Mouse (Mus musculus) kidney, adult 2 months (tissue): ENCODE data around the gene Sap30bp. TPM values are rescaled to one million over a fixed set of nuclear protein-coding genes. Genes with fewer than 3 reads are reported as not detected.

Experiments used
- DNase-seq: peaks from one replicate; pipeline ENCODE4 v3.0.0; 2021
- H3K27ac ChIP-seq: fragments of 200-500 bp; 2 replicates; pipeline ENCODE4 v1.5.1; 2012; ENCODE audit warnings: low read depth, low read length, control low read depth, inconsistent platforms; ENCODE audit not compliant: insufficient read depth
- H3K27me3 ChIP-seq: fragments of 200-500 bp; replicated peaks from 2 replicates; pipeline ENCODE4 v1.6.1; 2012; ENCODE audit warnings: mild to moderate bottlenecking, moderate library complexity, low read length, inconsistent platforms; ENCODE audit not compliant: control insufficient read depth, insufficient read depth
- H3K36me3 ChIP-seq: fragments of 200-500 bp; 2 replicates; pipeline ENCODE4 v1.6.1; 2012; ENCODE audit warnings: mild to moderate bottlenecking, moderate library complexity, low read length, inconsistent platforms; ENCODE audit not compliant: control insufficient read depth, insufficient read depth
- H3K4me1 ChIP-seq: fragments of 200-500 bp; 2 replicates; pipeline ENCODE4 v1.6.1; 2011; ENCODE audit warnings: low read length; ENCODE audit not compliant: control insufficient read depth, insufficient read depth
- H3K4me3 ChIP-seq: fragments of 200-500 bp; 2 replicates; pipeline ENCODE4 v1.5.1; 2011; ENCODE audit warnings: mild to moderate bottlenecking, low read depth, low read length, control low read depth; ENCODE audit not compliant: insufficient read depth
- CTCF ChIP-seq: fragments of 200-500 bp; conservative IDR thresholded peaks from 2 replicates; pipeline ENCODE4 v1.5.1; 2011; ENCODE audit warnings: low read depth, mild to moderate bottlenecking, control low read depth, low read length, moderate library complexity, mixed read lengths; ENCODE audit not compliant: insufficient read depth, insufficient read length
- POLR2A ChIP-seq: fragments of 200-500 bp; IDR thresholded peaks from one replicate; pipeline ENCODE4 v1.6.1; 2011; ENCODE audit warnings: low read depth, low read length, control low read depth
- WGBS: fragments of 180-500 bp; shearing (Covaris S2); methylation state at CpG from one replicate; pipeline ENCODE4 v1.1.7; 2018; 5-methylcytosine and 5-hydroxymethylcytosine counted together
- polyA plus RNA-seq: library from polyadenylated mRNA; depleted of rRNA; stranded (reverse); fragments of >200 nt; gene quantifications from 2 replicates; pipeline ENCODE4 v1.2.3, GENCODE M21; 2012; rRNA removed

Sap30bp gene
- polyA plus RNA-seq, 1 experiment = 20.5 TPM

DNA sequence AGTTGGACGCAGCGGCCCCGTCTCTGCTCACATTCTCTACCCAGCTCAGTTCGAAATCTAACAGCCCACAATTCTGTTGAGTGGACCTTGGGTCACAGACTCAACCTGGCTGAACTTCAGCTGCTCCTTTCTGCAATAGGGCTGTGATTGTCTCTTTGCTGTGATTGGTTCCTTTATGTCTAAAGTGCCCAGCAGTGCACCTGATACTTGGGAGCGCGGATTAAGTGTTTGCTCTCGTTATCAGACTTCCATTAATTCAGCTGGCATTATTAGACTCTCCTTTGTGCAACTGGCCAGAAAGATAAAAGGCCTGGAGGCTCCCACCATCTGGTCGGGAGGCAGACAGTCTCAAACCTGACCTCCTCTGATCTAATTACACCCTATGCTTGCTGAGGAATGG, 81.7 kb downstream of the Sap30bp start:
- TF ChIP-seq CTCF = no peak
- TF ChIP-seq POLR2A = no peak
- 76% methylated on average over 8 of the region's 8 CpGs for WGBS
- peaks cover 9% of the 10 kb centered on the region; the same call in 1 of the 2 replicates for H3K4me1 ChIP-seq
- DNase-seq = no peak
- no peak overlapping the region for H3K27ac ChIP-seq
- no peaks in the 10 kb centered on the region for H3K27me3 ChIP-seq
- no peaks in the 10 kb centered on the region for H3K36me3 ChIP-seq
- no peak overlapping the region for H3K4me3 ChIP-seq

Other genes starting within 250 kb of the Sap30bp start
- gene Grb2, start 224.7 kb upstream of the Sap30bp start, polyA plus RNA-seq = 34.1 and 42.6 TPM in 2 replicates
- 77.1 and 97.8 TPM in 2 replicates for gene Tmem94, start 167.8 kb upstream of the Sap30bp start, polyA plus RNA-seq
- gene Caskin2, start 119.6 kb upstream of the Sap30bp start, polyA plus RNA-seq = 36.9 and 46.7 TPM in 2 replicates
- gene Tsen54, start 118.6 kb upstream of the Sap30bp start, polyA plus RNA-seq = 36.4 and 43.4 TPM in 2 replicates
- 153 and 166 TPM in 2 replicates for gene Llgl2, start 109.2 kb upstream of the Sap30bp start, polyA plus RNA-seq
- 104 and 132 TPM in 2 replicates for gene Myo15b, start 74.9 kb upstream of the Sap30bp start, polyA plus RNA-seq
- gene Smim5, start 33.3 kb upstream of the Sap30bp start, polyA plus RNA-seq = 26.1 and 26.7 TPM in 2 replicates
- 5.0 and 5.7 TPM in 2 replicates for gene Smim6, start 21.3 kb upstream of the Sap30bp start, polyA plus RNA-seq
- gene Recql5, start 195 bp downstream of the Sap30bp start, polyA plus RNA-seq = 16.9 and 18.8 TPM in 2 replicates
- gene Itgb4, start 41.4 kb downstream of the Sap30bp start, polyA plus RNA-seq = 5.1 and 5.3 TPM in 2 replicates
- 83.2 and 87.9 TPM in 2 replicates for gene Galk1, start 79.4 kb downstream of the Sap30bp start, polyA plus RNA-seq
- gene H3f3b, start 94.7 kb downstream of the Sap30bp start, polyA plus RNA-seq = 135 and 150 TPM in 2 replicates
- 22.1 and 28.1 TPM in 2 replicates for gene Unk, start 97.0 kb downstream of the Sap30bp start, polyA plus RNA-seq
- 1.1 and 2.4 TPM in 2 replicates for gene Unc13d, start 144.7 kb downstream of the Sap30bp start, polyA plus RNA-seq
- 391 and 392 TPM in 2 replicates for gene Wbp2, start 153.7 kb downstream of the Sap30bp start, polyA plus RNA-seq
- 34.9 and 39.6 TPM in 2 replicates for gene Trim47, start 193.9 kb downstream of the Sap30bp start, polyA plus RNA-seq
- gene Trim65, start 197.8 kb downstream of the Sap30bp start, polyA plus RNA-seq = 9.5 and 9.6 TPM in 2 replicates
- 69.9 and 70.7 TPM in 2 replicates for gene Mrpl38, start 205.6 kb downstream of the Sap30bp start, polyA plus RNA-seq
- gene Fbf1, start 234.9 kb downstream of the Sap30bp start, polyA plus RNA-seq = 24.0 TPM in 2 replicates